Mouse (Mus musculus) limb, embryonic 12.5 days (tissue): Measurements from ENCODE around the gene Etl4. TPM values are rescaled to one million over a fixed set of nuclear protein-coding genes. Genes with fewer than 3 reads are reported as not detected.

ENCODE experiments used
- ATAC-seq: fragments of 200-750 bp; cut with Nextera tagmentation; 2 replicates; pipeline ENCODE4 v1.8.0; 2017; ENCODE audit warnings: low read depth, moderate TSS enrichment; ENCODE audit not compliant: insufficient number of reproducible peaks, insufficient read depth, low FRiP score, low TSS enrichment
- H3K27ac ChIP-seq: fragments of 300-500 bp; sonication (generic); 2 replicates; pipeline ENCODE4 v1.5.1; 2016; ENCODE audit warnings: mild to moderate bottlenecking, moderate library complexity
- H3K27me3 ChIP-seq: fragments of 300-500 bp; sonication (generic); 2 replicates; pipeline ENCODE4 v1.6.1; 2016; ENCODE audit warnings: mild to moderate bottlenecking, moderate library complexity
- H3K36me3 ChIP-seq: fragments of 300-500 bp; sonication (generic); 2 replicates; pipeline ENCODE4 v1.6.1; 2016; ENCODE audit warnings: mild to moderate bottlenecking, moderate library complexity
- H3K4me1 ChIP-seq: fragments of 300-500 bp; sonication (generic); replicated peaks from 2 replicates; pipeline ENCODE4 v1.6.1; 2016
- H3K4me2 ChIP-seq: fragments of 300-500 bp; sonication (generic); 2 replicates; pipeline ENCODE4 v1.6.1; 2016; ENCODE audit warnings: mild to moderate bottlenecking, moderate library complexity
- H3K4me3 ChIP-seq: fragments of 300-500 bp; sonication (generic); replicated peaks from 2 replicates; pipeline ENCODE4 v1.5.1; 2016; ENCODE audit warnings: mild to moderate bottlenecking
- H3K9ac ChIP-seq: fragments of 300-500 bp; sonication (generic); replicated peaks from 2 replicates; pipeline ENCODE4 v1.6.1; 2016; ENCODE audit warnings: mild to moderate bottlenecking, moderate library complexity
- H3K9me3 ChIP-seq: fragments of 300-500 bp; sonication (generic); 2 replicates; pipeline ENCODE4 v1.6.1; 2016; ENCODE audit warnings: mild to moderate bottlenecking, moderate library complexity
- WGBS: fragments of 180-500 bp; shearing (Covaris S2); methylation state at CpG from one replicate; pipeline ENCODE4 v1.1.7; 2016; 5-methylcytosine and 5-hydroxymethylcytosine counted together
- polyA plus RNA-seq: library from polyadenylated mRNA; unstranded; fragments of >200 nt; fragmentation: Nextera tagmentation; extraction: Ambion mirVana; gene quantifications from 2 replicates; pipeline ENCODE4 v1.2.1, GENCODE M21; 2016

Etl4 gene
- polyA plus RNA-seq, 1 experiment from 2014 or later, result 15.1 TPM

DNA sequence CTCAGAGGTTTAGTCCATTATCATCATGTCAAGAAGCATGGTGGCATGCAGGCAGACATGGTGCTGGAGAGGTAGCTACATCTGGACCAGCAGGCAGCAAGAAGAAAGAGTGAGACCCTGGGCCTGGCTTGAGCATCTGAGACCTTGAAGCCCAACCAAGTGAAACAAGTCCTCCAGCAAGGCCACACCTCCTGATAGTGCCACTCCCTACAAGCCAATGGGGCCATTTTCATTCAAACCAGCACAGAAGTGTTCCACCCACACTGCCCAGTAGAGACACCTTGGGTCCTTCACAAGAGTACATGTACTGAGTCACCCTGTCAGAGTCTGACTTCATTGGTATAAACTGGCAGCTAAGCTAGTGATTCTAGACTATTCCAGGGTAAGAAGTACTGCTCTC lies 860.6 kb downstream of the Etl4 start:
- no peaks in the 10 kb centered on the region for H3K36me3 ChIP-seq
- ATAC-seq, result no peak

DNA sequence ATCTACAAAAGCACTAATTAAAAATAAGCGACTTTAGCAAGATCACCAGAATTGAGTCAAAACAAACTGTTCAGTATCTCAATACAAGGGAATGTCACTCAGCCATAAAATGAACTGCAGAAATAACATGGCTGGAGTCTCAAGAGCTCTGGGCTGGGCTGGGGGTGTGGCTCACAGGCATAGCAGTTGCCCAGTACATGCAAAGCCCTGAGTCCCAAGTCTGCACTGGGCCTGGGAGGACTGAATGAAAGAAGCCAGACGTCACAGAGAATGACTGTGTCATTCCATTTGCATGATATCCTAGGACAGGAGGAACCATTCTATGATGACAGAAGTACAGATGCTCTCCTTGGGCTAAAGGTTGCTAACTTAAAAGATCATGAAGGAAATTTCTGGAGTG lies 864.9 kb downstream of the Etl4 start:
- H3K27me3 ChIP-seq, result no peaks in the 10 kb centered on the region
- 84% methylated on average over 2 of the region's 2 CpGs for WGBS
- no peak for ATAC-seq

More for the DNA sequence above, 860.6 kb downstream of the Etl4 start:
- H3K9me3 ChIP-seq, result no peaks in the 10 kb centered on the region
- H3K9ac ChIP-seq, result no peak overlapping the region
- H3K27ac ChIP-seq, result no peak overlapping the region
- no peaks in the 10 kb centered on the region for H3K4me1 ChIP-seq
- H3K4me2 ChIP-seq, result no peak overlapping the region
- no peaks in the 10 kb centered on the region for H3K27me3 ChIP-seq
- no peak overlapping the region for H3K4me3 ChIP-seq

DNA sequence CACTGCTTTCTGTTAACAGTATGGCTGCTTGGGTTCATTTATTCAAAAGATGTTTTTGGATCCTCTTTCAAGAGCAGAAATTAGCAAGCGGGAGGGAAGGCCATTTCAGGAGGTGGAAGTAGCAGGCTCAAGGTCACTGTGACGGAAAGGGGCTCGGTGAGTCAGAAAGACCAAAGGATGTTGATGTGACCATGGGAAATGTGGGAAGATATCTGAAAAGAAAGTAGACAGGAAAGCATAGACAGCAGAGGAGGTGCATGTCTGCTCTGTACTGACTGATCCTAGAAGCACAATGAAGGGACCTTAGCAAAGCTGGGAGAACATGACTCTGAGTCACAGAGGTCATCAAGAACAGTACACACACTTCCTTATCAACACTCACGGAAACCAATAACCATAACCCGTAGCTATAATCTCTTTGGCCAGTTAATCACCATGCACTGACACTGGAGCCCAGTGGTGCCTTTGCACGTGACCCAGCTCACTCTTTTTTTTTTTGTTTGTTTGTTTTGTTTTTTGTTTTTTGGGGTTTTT lies 866.7 kb downstream of the Etl4 start:
- Histone ChIP-seq H3K9ac (no peak overlapping the region), H3K27me3 (no peaks in the 10 kb centered on the region), H3K27ac (no peak overlapping the region), H3K4me1 (no peaks in the 10 kb centered on the region), H3K4me3 (no peak overlapping the region), H3K36me3 (no peaks in the 10 kb centered on the region), H3K4me2 (no peak overlapping the region), H3K9me3 (no peaks in the 10 kb centered on the region)
- 92% methylated on average over 6 of the region's 6 CpGs for WGBS
- ATAC-seq, result no peak

More for the DNA sequence above, 864.9 kb downstream of the Etl4 start:
- Histone ChIP-seq H3K4me2 (no peak overlapping the region), H3K4me3 (no peak overlapping the region), H3K27ac (no peak overlapping the region), H3K9me3 (no peaks in the 10 kb centered on the region), H3K4me1 (no peaks in the 10 kb centered on the region), H3K9ac (no peak overlapping the region), H3K36me3 (no peaks in the 10 kb centered on the region)

DNA sequence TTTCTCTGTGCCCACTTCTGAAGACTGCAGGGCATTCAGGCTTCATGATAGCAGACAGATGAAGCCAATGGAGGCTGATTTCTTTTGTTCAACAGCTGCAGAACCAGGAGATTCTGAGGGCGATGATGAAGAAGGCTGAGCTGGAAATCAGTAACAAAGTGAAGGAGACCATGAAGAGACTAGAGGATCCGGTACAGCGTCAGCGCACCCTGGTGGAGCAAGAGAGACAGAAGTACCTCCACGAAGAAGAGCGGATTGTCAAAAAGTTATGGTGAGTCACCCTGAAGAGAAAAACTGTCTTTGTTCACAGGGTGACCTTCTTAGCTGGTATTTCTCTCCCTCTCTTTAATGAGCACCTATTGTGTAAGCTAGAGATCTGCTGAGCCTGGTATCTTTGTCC lies 868.4 kb downstream of the Etl4 start:
- H3K4me1 ChIP-seq, result no peaks in the 10 kb centered on the region
- no peak overlapping the region for H3K4me3 ChIP-seq
- no peak overlapping the region for H3K4me2 ChIP-seq
- no peaks in the 10 kb centered on the region for H3K9me3 ChIP-seq
- no peak overlapping the region for H3K27ac ChIP-seq
- no peak for ATAC-seq
- H3K9ac ChIP-seq, result no peak overlapping the region
- no peaks in the 10 kb centered on the region for H3K27me3 ChIP-seq
- WGBS, result 78% methylated on average over 6 of the region's 6 CpGs
- no peaks in the 10 kb centered on the region for H3K36me3 ChIP-seq

DNA sequence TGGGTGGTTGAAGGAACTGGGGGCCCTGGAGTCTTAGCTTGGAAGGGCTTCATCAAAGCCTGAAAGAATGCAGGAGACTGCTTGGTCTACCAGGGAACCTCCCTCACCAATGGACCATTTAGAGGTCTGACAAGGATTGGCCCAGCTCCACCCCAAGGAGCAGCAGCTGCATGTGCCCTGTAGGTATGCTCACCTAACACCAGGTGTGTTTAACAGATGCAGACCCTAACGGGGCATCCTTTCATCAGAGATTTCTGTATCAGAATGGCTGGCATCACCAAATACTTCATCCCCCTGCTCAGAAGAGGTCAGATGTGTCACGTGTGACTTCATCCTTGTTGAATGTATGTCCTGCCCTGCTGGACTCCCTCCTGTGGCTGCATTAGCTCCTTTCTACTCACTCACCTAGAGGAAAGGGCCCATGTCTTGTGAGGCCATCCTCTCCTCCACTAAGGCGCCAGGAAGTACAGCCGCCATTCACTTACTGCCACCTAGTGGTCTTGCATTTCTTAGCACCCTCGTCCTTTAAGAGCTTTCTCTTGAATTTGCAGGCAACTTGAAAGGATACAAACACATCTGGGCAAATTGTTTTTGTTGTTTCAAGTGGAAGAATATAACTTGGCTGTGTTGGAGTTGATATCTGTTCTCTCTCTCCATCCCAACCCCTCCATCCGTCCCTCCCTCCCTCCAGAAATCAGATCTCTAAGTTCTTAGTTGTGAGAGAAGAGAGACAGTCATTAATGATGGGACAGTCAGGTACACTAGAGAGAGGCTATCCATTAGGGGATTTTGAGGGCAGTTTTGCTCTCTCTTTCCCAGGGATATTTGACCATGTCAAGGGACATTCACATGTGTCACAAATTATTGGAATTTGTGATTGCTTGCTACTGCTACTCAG lies 870.2 kb downstream of the Etl4 start:
- Histone ChIP-seq H3K27ac (no peak overlapping the region), H3K9me3 (no peaks in the 10 kb centered on the region), H3K27me3 (no peaks in the 10 kb centered on the region), H3K36me3 (no peaks in the 10 kb centered on the region), H3K4me1 (no peaks in the 10 kb centered on the region), H3K4me2 (no peak overlapping the region), H3K4me3 (no peak overlapping the region), H3K9ac (no peak overlapping the region)
- peak; percentile 57; the same call in 1 of the 2 replicates for ATAC-seq
- 37% methylated on average over 6 of the region's 6 CpGs for WGBS

DNA sequence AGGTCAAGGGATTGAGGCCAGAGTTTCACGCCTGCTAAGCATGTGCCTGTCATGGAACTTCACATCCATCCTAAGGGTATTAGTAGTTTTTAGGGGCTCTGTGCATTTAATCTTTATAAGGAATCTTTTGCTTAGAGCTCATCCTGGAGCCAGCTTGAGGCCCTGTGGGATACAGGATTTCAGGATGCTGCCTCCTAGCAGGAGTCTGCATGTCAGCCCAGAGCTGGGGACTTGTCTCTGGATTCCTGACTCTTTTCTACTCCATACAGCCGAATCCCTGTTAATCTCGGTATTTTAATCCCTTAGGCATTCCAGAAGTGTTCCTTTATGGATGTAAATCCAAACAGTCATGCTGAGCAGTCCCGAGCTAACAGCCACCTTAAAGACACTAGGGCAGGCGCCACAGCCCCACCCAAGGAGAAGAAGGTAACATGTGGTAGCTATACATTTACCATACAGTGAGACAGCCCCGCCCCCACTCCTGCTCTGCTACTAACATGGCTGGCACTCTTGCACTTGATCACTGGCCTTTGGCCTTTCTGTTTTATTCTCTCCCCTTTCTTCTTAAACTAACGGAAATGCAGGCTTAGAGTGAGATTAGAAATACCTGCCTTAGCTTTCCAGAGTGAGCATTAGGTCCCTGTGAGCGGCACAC lies 891.8 kb downstream of the Etl4 start:
- WGBS, result 69% methylated on average over 8 of the region's 8 CpGs
- no peaks in the 10 kb centered on the region for H3K36me3 ChIP-seq
- H3K9me3 ChIP-seq, result no peaks in the 10 kb centered on the region
- no peak overlapping the region for H3K27ac ChIP-seq
- H3K4me2 ChIP-seq, result no peak overlapping the region
- H3K27me3 ChIP-seq, result no peaks in the 10 kb centered on the region
- no peak overlapping the region for H3K9ac ChIP-seq
- no peak for ATAC-seq
- no peak overlapping the region for H3K4me3 ChIP-seq
- no peaks in the 10 kb centered on the region for H3K4me1 ChIP-seq

DNA sequence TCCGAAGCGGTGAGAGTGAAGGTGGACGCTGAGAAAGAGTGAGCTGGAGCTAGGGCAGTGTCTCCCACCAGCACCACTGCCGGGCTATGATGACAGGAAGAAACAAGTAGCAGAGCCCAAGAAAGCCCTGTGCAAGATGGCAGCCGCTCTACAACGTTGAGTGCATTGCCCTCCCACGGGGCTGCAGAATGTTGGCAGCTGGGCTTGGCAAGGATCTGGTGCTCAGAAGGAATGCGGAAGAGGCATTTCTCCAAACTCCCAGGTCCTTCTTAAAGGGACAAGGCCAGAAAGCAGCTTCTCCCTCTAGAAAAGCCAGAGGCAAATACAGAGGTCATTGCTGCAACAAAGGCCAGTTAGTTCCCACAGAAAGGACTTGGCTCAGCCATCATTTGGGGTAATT lies 901.9 kb downstream of the Etl4 start:
- no peaks in the 10 kb centered on the region for H3K27me3 ChIP-seq
- H3K36me3 ChIP-seq, result no peaks in the 10 kb centered on the region
- no peak overlapping the region for H3K9ac ChIP-seq
- no peaks in the 10 kb centered on the region for H3K4me1 ChIP-seq
- ATAC-seq, result no peak
- H3K4me2 ChIP-seq, result no peak overlapping the region
- H3K27ac ChIP-seq, result no peak overlapping the region
- WGBS, result 85% methylated on average over 8 of the region's 8 CpGs
- no peak overlapping the region for H3K4me3 ChIP-seq
- no peaks in the 10 kb centered on the region for H3K9me3 ChIP-seq

DNA sequence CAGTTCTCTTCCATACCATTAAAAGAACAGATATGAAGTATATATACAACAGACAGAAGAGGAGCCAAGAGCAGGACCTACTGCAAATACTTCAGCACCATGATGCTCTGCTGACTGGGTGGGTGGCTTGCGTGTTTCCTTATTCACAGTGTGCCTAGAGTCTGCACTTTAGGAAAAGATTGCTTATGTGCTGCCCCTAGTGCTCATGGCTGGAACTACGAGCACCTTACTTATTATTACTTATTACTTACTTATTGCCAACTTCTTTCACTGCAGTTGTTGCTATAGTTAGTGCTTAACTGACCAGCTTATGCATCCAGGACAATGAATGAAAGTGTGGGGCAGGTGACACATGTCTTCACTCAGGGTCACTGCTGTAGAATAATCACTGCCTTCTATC lies 904.4 kb downstream of the Etl4 start:
- Histone ChIP-seq H3K4me2 (no peak overlapping the region), H3K9ac (no peak overlapping the region), H3K27me3 (no peaks in the 10 kb centered on the region), H3K36me3 (no peaks in the 10 kb centered on the region), H3K9me3 (no peaks in the 10 kb centered on the region), H3K27ac (no peak overlapping the region), H3K4me1 (no peaks in the 10 kb centered on the region), H3K4me3 (no peak overlapping the region)
- 87% methylated on average over 2 of the region's 2 CpGs for WGBS
- no peak for ATAC-seq

DNA sequence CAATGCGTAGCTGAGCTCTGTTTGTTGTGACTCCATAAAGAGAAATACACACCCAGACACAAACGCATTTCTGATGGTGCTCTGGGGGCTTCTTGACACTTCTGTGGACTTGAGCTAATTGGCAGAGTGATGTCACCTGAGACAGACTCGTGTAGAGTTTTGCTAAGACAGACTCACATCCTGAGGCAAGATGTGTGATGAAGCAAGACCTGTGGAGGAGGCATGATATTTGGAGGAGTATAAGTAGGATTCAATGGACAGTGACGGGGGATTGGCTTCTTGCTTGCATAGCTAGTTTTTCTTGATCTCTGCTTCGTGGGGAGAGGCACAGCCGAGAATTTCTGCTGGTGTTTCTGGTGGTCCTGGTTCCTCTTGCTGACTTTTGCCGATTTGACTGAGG lies 908.6 kb downstream of the Etl4 start:
- 76% methylated on average over 7 of the region's 7 CpGs for WGBS
- ATAC-seq, result no peak

DNA sequence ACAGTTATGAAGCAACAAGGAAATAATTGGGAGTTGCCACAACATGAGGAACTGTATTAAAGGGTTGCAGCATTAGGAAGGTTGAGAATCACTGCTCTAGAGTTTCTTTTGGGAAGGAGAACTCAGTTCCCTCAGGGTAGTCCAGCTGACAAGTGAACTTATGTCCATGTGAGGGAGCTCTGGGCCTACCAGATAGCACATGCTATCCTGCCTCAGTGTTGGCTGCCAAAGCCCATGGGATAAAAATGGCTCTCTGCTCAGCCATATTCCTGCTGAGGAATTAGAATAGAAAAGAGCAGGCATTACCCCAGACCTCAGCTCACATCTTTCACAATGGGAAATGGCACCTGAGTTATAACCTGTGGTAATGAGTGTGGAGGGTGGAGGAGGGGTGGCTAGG lies 916.7 kb downstream of the Etl4 start:
- no peak overlapping the region for H3K27ac ChIP-seq
- ATAC-seq, result no peak

More for the DNA sequence above, 908.6 kb downstream of the Etl4 start:
- Histone ChIP-seq H3K27me3 (no peaks in the 10 kb centered on the region), H3K4me1 (no peaks in the 10 kb centered on the region), H3K4me2 (no peak overlapping the region), H3K27ac (no peak overlapping the region), H3K9me3 (no peaks in the 10 kb centered on the region), H3K4me3 (no peak overlapping the region), H3K36me3 (no peaks in the 10 kb centered on the region), H3K9ac (no peak overlapping the region)

DNA sequence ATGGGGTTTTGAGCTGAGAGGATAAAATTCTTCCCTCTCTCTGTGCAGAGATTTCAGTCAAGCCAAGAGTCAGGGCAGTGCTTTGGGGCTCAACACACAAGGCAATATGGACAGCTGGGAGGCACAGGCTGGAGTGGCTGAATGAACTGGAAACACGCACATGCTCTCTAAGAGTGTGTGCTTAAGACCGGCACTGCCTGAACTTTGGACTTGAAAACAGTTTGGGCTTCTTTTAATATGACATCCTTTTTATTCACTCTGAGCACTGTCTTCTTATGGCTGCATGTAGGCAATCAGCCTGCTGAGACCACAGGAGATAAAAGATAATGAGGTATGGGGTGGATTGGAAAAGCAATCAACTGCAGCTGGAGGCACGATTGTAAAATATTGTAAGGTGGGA lies 921.3 kb downstream of the Etl4 start:
- H3K36me3 ChIP-seq, result no peaks in the 10 kb centered on the region
- H3K4me3 ChIP-seq, result no peak overlapping the region
- H3K9ac ChIP-seq, result no peak overlapping the region
- H3K27me3 ChIP-seq, result no peaks in the 10 kb centered on the region
- no peaks in the 10 kb centered on the region for H3K9me3 ChIP-seq
- ATAC-seq, result no peak
- 65% methylated on average over 3 of the region's 3 CpGs for WGBS
- no peak overlapping the region for H3K4me2 ChIP-seq
- H3K27ac ChIP-seq, result no peak overlapping the region
- H3K4me1 ChIP-seq, result no peaks in the 10 kb centered on the region

More for the DNA sequence above, 916.7 kb downstream of the Etl4 start:
- Histone ChIP-seq H3K36me3 (no peaks in the 10 kb centered on the region), H3K27me3 (no peaks in the 10 kb centered on the region), H3K9me3 (no peaks in the 10 kb centered on the region), H3K4me2 (no peak overlapping the region), H3K9ac (no peak overlapping the region), H3K4me3 (no peak overlapping the region), H3K4me1 (no peaks in the 10 kb centered on the region)
